Mouse (Mus musculus): ENCODE measurements around the gene Nr2f2.

Gene Nr2f2

DNA sequence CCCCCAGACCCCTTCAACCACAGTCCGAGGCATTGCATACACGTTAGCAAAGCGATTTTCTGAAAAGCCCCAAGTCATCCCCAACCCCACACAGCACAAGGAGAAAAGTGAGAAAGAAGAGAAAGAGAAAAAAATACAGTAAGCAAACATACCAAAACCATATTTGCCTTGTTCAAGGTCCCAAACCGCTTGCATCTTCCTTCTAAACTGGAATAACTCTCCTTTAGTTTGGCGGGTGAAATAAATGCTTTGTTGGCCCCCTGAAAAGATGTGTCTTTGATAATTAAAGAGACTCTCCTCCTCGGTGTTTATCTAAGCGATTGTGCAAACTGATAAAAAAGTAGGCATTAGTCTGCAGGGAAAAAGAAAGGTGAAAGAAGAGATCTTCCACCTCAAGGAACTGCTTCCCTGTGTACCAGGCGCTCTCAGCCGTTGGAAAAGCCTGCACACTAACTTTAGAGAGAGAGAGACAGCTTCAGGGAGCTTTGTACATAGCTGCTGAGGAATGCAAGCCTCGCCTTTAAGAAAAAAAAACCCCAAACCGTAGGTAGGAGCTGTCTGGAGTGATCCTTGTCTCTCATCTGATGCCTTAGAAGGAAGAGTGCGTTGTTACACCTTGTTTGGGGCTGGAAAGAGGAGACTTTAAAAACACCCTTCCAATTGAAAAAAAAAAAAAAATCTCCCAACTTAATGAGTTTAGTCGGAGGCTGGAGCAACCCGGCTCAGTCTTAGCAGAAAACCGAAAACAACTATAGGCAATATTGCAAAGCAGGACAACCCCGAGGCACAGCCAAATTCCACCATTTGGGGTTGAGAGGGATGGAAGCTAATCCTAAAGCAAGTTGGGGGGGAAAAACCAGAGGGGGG is at the start of gene Nr2f2:
Gene Nr2f2, minus strand, starts transcription at position 795 of the 867 bp plus-strand sequence.
- no peak for DNase-seq (ENCODE audit: low spot score in 2 of 2)

DNA sequence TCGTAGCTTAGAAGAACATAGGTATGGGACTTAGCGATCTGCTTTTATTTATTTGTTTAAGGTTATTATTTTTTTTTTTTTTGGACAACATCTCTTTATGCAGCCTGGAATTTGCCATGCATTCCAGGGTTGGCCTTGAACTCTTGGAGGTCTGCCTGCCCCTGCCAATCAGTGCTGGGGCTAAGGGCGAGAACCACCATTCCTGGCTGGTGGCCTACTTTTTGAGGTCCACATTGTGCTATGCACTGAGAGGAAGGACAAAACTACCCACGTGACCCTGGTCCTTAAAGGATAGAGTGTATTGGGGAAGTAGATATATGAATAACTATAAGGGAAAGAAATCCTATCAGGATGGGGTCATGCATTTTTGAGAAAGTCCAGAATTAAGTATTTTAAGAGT is 47.9 kb upstream of the Nr2f2 start:
- DNase-seq (ENCODE audit: low spot score in 2 of 2) = no peak

DNA sequence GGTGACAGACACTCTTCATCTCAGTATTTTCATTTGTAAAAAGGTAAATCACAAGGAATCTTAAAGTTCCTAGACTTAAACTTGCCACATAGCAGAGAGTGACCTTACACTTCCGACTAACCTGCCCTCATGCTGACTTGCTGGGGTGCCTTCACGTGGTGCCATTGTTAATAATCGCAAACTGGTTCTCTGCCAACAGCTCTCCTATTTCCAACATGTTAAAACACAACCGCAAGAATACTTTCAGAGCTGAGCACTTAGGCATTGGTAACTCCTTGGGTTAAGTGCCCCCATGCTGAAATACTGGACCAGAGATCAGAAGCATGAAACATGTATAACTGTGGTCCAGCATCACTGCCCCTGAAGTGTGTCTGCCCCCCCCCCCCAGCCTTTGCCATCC is 47.1 kb upstream of the Nr2f2 start:
- no peak for DNase-seq (ENCODE audit: low spot score in 2 of 2)

- DNase-seq (ENCODE audit: low spot score in 2 of 2) = no peak
Measured at GRCm38 (mm10) chr7:70412900-70413299, 46.4 kb upstream of the Nr2f2 start.

- no peak for DNase-seq (ENCODE audit: low spot score in 2 of 2)
Measured at GRCm38 (mm10) chr7:70410350-70410749, 43.8 kb upstream of the Nr2f2 start.

DNA sequence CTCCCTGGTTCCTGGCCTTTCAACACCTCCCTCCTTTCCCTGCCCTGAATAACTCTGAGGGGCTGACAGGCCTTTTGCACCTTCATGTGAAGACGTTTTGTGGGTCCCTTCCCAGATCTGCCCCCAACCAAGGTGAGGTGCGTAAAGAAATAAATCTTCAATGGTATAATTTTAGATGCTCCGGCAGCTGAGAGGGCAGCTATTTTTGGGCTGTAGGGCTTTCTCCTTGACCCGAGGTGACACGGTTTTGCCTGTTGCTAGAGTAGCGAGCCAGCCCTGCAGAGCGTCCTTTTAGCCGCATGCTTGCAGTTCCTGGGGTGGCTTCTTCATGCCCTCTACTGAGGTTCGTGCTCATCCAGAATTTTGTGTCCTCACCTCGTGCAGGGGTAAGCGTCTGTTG is 43.4 kb upstream of the Nr2f2 start:
- DNase-seq (ENCODE audit: low spot score in 2 of 2) = no peak

DNA sequence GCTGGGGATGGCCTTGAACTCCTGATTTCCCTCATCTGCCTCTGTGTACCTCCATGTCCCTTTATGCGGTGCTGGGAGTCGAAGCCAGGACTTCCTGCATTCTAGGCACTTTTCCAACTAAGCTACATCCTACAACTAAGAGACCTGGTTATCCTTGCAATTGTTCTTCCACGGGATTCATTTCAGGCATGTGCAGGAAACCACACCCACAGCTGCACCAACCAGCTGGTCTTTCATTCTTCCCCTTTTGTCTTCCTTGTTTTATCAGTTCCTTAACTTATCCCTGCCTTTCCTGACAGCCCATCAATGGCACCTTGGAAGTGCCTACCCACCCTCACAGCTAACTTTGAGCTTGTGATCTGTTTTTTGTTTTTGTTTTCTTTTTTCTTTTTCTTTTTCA is 42.3 kb upstream of the Nr2f2 start:
- DNase-seq (ENCODE audit: low spot score in 2 of 2) = no peak

- no peak for DNase-seq (ENCODE audit: low spot score in 2 of 2)
Measured at GRCm38 (mm10) chr7:70407123-70407522, 40.6 kb upstream of the Nr2f2 start.

DNA sequence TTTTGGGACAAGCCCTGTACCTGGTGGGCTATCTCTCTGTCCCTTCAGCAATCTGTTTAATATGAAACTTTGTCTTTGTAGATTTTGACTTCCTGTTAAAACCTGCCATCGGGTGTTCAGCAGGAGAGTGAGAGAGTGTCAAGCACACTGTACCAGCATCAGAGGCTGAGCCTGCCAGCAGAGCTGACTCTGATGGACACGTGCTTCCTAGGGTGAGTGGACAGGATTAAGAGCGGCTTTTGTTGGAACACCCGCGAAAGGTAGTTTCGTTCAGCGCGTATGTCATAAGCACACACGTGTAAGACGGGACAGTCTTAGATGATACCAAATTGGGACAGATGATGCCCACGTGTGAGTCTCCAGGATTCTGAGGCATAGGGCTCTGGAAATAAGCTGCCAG is 40.0 kb upstream of the Nr2f2 start:
- DNase-seq (ENCODE audit: low spot score in 2 of 2) = no peak

GRCm38 (mm10) chr7:70405466-70405865 is 38.9 kb upstream of the Nr2f2 start:
- no peak for DNase-seq (ENCODE audit: low spot score in 2 of 2)

- DNase-seq (ENCODE audit: low spot score in 2 of 2) = no peak
Measured at GRCm38 (mm10) chr7:70382828-70383227, 16.3 kb upstream of the Nr2f2 start.

- no peak for DNase-seq (ENCODE audit: low spot score in 2 of 2)
Measured at GRCm38 (mm10) chr7:70381409-70382244, 15.1 kb upstream of the Nr2f2 start.

- no peak for DNase-seq (ENCODE audit: low spot score in 2 of 2)
Measured at GRCm38 (mm10) chr7:70380943-70381342, 14.4 kb upstream of the Nr2f2 start.

DNA sequence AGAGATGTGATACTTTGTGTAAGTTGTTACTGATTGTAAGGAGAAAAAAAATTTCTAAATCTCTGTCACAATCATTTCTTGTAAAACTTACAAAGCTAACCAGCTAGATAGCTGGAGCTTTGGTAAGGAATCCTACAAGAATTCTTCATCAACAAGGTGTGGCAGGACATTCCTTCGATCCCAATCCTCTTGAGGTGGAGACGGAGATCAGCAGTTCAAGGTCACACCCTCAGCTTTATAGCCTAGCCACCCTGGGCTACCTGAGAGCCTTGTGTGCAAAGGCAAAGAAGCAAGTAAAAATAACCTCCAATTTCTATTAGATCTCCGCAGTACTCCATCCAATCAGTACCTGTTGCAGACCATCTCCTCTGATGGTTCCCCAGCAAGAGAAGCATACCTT is 13.7 kb upstream of the Nr2f2 start:
- no peak for DNase-seq (ENCODE audit: low spot score in 2 of 2)

DNA sequence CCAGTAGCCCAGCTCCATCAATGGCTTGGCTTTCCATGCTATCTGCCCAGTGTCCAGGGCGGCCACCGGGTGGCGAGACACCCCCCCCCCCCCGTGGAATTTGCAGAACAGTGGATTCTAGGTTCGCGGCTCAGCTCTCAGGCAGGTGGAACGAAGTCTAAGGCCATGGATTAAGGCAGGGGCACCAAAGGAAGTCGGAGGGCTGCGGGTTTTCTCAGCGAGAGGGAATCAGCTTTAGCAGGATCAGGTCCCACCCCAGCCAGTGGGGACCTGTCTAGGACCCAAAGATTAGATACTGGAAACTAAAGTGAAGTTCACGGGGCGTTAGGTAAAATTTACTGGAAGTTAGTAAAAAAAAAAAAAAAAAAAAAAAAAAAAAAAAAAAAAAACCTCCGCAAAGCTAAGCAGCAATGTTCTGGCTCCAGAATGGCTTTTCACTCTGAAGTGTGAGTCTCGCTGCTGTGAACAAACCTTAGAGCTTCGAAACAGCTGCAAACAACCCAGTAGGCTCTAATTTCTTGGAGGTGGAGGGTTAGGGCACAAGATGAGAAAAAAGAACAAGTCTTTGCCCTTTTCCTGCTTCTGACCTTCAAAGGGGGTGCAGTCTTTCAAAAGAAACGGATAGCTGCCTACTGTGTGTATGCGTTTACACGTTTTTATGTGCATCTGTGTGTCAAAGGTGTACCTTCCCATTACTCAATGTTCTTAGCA is 4.2 kb upstream of the Nr2f2 start:
- no peak for DNase-seq (ENCODE audit: low spot score in 2 of 2)

- no peak for DNase-seq (ENCODE audit: low spot score in 2 of 2)
Measured at GRCm38 (mm10) chr7:70369731-70370551, 3.4 kb upstream of the Nr2f2 start.

DNA sequence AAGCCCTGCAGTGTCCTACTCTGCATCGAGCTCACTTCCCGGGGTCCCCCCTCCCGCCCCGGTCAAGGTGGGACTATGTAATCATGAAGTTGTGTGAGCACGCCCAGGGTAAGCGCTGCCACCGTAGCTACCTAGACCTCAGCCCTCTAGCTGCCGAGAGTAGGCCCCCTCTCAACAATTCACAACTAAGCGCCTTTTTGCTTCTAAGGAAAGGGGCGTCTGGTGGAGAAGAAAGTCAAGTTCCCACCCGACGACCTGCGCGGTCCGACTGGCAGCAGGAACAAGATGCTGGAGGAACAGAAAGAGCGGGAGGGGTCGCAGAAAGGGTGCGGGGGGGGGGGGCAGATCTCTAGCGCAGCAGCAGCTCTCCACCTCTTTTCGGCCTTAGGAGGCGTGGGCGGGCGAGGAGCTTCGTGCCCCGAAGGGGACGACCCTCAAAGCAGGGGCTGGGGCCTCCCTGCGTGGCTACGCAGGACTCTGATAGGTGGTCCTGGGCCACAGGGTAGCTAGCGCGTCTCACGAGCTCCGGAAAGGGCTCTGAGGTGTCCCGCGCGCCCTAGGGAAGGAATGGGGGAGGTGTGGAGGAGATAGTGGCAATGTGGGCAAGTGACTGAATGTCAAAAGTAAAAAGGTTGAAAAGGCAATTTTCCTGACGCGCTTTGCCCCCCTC is 2.7 kb upstream of the Nr2f2 start:
- DNase-seq (ENCODE audit: low spot score in 2 of 2) = no peak

- no peak for DNase-seq (ENCODE audit: low spot score in 2 of 2)
Measured at GRCm38 (mm10) chr7:70368751-70369060, 2.2 kb upstream of the Nr2f2 start.

- no peak for DNase-seq (ENCODE audit: low spot score in 2 of 2)
Measured at GRCm38 (mm10) chr7:70368268-70368655, 1.7 kb upstream of the Nr2f2 start.

DNA sequence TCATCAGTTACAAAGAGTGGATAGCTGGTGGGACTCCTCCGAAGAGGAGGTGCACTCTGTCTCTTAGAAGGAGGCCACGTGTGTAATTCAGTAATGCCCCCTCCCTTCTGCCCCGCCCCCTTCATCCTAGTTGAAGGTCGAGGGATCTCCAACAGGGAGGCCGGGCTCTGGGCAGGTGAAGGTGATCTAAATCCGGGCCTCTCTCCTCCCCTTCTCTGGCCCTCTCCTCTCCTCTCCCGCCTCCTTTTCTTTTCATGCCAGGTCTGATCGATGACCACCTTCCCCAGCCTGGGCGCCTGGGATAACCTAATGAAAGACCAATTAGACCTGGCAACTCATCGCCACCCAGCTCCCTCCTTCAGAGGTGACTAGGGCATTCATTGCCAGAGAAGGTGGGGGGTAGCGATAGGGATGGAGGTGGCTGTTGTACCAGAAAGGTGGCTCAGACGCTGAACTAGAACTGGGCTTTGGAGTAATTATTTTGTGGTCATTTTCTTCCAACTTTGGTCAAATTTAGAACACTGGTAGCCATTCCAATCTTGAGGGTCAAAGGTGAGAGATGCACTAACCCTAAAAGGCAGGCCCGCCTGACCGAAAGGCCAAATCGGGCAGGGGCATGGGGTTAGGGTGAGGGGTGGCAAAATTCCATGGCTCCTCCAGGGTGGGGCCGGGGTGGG is 1.2 kb upstream of the Nr2f2 start:
- no peak for DNase-seq (ENCODE audit: low spot score in 2 of 2)

GRCm38 (mm10) chr7:70366808-70367095 is 217 bp upstream of the Nr2f2 start:
- no peak for DNase-seq (ENCODE audit: low spot score in 2 of 2)

All from cerebellum, postnatal 4 days (tissue).